Mouse (Mus musculus) large intestine, adult 2 months (tissue): Measurements from ENCODE around the gene Fam227b. TPM values are rescaled to one million over a fixed set of nuclear protein-coding genes. Genes with fewer than 3 reads are reported as not detected.

Source experiments
- DNase-seq: peaks from one replicate; pipeline ENCODE4 v3.0.0-alpha.2; 2012; ENCODE audit warnings: low read depth, low spot score
- WGBS: fragments of 180-500 bp; shearing (Covaris S2); methylation state at CpG from one replicate; pipeline ENCODE4 v1.1.7; 2018; 5-methylcytosine and 5-hydroxymethylcytosine counted together
- polyA plus RNA-seq: library from polyadenylated mRNA; depleted of rRNA; stranded (reverse); fragments of >200 nt; gene quantifications from 2 replicates; pipeline ENCODE4 v1.2.3, GENCODE M21; 2012

The Fam227b gene
- polyA plus RNA-seq, 1 experiment: not detected

- no peak for DNase-seq
- WGBS: 66% methylated on average over 7 of the region's 7 CpGs
Measured at GRCm38 (mm10) chr2:126062876-126063275, 88.9 kb downstream of the Fam227b start.

- 68% methylated on average over 17 of the region's 17 CpGs for WGBS
- DNase-seq: no peak
Measured at GRCm38 (mm10) chr2:126061037-126061773, 90.6 kb downstream of the Fam227b start.

GRCm38 (mm10) chr2:126060595-126060994 lies 91.2 kb downstream of the Fam227b start:
- DNase-seq: no peak
- WGBS: 60% methylated on average over 4 of the region's 4 CpGs

DNA sequence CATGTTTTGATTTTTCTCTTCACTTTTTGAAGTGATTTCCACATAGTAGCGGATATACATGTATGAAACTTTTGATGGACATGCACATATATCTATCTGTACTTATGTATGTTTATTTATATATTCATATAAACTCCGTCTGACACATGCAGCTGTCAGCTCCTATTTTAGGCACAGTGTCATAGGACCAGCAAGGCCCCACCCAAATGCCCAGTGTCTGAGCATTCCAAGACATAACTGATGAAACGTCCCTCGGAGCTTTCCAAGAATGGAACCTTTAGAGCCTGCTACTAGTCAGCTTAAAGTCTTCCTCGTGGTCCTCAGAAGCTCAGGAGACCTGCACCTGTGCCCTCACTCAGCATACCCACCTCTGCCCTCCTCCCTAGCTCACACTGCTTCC lies 98.1 kb downstream of the Fam227b start:
- 62% methylated on average over 5 of the region's 5 CpGs for WGBS

DNA sequence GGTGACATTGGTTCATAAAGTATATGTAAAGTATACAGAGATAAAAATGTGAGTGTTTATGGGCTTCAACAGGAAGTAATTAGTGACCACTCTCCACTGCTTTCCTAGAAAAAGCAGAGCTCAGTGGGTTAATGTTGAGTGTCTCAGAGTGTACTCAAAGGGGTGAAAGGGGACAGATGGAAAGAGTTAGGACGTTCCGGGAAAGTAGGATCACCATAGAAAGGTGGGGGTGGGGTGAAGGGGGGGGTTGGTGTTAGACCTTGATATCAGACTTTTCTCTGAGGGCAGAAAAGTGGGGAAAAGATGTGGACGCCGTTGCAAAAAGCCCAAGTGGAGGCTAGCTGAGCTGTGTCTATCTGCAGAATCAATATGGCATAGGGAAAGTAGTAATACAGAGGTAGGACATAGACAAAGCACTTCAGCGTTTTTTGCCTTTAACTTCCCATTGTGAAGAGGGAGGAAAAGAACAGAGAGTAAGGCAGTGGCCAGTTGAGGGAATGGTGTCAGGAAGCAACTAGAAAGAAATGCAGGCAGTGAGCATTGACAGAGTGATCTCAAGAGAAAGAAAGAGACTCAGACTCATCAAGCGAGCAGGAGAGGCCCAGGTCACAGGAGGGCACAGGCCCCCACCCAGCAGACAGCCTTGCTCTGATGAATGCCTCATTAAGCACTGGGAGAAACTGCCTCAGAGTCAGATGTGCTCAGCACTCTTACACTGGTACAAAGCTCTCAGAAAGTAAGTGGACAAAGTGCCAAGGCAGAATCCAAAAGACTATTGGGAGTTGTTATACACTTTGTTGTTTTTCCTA lies 98.9 kb downstream of the Fam227b start:
- DNase-seq: no peak
- WGBS: 54% methylated on average over 6 of the region's 6 CpGs

More for the DNA sequence above, 98.1 kb downstream of the Fam227b start:
- DNase-seq: no peak

GRCm38 (mm10) chr2:126045621-126046020 lies 106.2 kb downstream of the Fam227b start:
- DNase-seq: no peak
- 71% methylated on average over 5 of the region's 5 CpGs for WGBS

- WGBS: 67% methylated on average over 3 of the region's 3 CpGs
- DNase-seq: no peak
Measured at GRCm38 (mm10) chr2:126042674-126043073, 109.1 kb downstream of the Fam227b start.

DNA sequence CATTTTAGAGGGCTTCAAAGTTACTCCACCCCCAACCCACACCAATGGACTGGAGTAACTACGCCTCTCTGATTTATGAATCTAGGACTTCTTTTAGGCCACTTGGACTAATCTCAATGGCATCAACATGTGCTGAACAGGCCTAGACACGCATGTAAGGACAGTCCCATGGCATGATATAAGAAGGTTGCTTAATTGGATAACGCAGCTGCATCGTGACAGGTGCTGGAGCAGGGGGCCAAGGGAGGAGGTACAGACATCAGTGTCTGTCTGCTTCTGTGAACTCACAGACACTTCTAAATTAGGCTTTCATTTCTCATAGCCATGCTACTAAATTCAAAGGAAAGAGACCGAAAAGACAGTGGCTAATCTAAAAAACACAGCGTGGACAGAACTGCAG lies 110.6 kb downstream of the Fam227b start:
- no peak for DNase-seq
- WGBS: 83% methylated on average over 6 of the region's 6 CpGs

GRCm38 (mm10) chr2:126040651-126041050 lies 111.2 kb downstream of the Fam227b start:
- DNase-seq: no peak
- WGBS: 57% methylated on average over 2 of the region's 2 CpGs

- 67% methylated on average over 4 of the region's 4 CpGs for WGBS
- no peak for DNase-seq
Measured at GRCm38 (mm10) chr2:126039414-126039891, 112.4 kb downstream of the Fam227b start.

- no peak for DNase-seq
- WGBS: 71% methylated on average over 7 of the region's 7 CpGs
Measured at GRCm38 (mm10) chr2:126038221-126039000, 113.4 kb downstream of the Fam227b start.

GRCm38 (mm10) chr2:126036121-126036520 lies 115.7 kb downstream of the Fam227b start:
- no peak for DNase-seq

DNA sequence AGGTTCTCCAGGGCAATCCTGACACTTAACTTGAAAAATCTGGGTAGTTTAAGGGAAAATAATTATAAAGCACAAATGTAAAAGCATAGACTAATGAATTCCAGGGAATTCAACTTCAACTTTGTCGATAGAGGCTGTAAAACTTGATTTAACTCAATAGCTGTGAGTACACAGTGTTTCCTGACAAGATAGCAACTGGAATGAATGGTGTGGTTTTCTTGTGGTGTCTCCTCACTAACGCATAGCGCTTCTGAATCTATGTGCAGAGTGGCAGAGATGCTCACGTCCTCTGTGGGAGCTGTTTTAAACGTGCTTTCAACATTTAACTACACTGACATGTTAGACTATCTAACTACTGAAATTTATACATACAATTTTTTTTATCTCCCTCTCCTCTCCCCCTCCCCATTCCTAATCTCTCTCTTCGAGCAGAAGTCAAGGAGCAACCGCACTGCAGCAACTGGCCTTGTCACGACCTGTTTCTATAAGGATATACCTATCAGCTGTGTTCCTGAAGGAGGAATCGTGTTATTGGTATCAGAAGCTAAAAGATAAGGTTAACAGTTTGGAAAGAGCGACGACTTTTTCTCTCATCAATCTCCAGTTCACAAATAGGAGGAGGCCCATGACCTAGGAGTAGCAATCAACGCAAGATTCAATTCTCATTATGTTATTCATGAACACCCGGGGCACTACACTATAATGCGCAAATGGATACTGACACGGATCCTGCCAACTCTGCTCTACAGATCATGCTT lies 116.6 kb downstream of the Fam227b start:
- no peak for DNase-seq
- 77% methylated on average over 15 of the region's 15 CpGs for WGBS

More at GRCm38 (mm10) chr2:126036121-126036520, 115.7 kb downstream of the Fam227b start:
- WGBS: 74% methylated on average over 4 of the region's 4 CpGs

GRCm38 (mm10) chr2:126034379-126035005 lies 117.3 kb downstream of the Fam227b start, which contains the start of gene Fgf7:
Fgf7 (plus strand) TSS chr2:126034658.
- no peak for DNase-seq
- WGBS: 40% methylated on average over 15 of the region's 15 CpGs

DNA sequence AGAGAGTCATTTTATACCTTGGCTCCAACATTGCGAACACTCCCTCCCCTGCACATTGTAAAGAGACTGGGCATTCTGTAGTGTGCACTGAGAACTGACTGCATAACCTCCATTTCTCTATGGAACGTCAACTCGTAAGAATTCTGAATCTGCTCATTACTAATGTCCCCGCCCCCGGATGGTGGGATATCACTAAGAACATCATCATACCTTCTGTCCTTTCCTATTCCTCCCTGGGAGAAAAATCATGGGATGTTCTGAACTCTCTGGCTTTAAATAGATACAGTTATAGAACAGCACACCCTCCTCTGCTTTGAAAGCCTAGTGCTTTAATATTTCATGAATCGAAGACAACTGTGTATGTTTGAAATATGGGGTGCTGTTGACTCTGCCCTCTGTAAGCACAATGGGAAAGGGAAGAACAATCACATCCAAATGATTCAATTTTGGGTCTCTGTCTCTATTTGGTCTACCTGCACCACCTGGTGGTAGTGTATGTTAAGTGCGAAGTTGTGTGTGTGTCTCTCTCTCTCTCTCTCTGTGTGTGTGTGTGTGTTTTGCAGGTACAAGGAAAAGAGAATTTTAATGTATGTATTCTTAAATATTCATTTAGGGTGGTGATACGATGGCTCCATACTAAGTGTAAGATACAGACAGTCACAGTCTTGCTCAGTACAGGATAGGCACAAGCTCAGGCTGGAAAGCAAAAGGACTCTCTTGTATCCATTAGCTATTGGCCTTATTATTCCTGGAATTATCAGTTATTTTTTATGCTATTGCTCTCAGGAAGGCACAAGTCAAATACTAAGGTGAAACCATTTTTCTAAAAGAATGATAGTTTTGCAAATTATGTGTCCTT lies 118.5 kb downstream of the Fam227b start:
- no peak for DNase-seq

DNA sequence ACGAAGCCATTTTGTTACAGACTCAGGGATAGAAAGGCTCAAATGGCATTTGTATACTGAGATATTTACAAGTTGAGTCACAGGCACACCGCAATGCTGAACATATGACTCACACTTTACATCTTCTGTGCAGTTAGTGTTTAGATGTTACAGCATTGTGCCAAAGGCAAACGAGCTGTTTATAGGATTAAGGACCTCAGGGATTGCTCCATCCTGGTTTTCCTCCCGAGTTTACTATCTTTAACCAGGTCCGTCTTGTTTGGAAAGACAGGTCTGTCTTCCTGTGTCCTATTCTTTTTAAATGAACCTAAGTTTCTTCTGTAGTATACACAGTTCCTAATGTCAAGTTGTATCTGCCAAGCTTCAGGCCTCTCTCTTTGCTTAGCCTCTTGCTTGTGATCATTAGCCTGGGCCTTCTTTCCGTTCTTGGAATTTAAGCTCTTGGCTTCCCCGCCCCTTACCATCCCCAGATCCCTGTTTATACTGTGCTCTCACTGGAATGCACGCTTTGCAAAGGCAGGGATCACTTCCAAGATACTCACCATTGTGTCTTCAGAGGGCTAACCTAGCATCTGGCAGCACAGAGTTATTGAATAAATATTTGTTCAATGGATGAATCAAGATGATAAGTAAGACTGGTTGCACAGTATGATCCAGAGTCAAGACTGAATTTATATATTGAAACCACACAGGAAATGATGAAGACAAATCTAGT lies 120.5 kb downstream of the Fam227b start:
- no peak for DNase-seq
- WGBS: 32% methylated on average over 8 of the region's 8 CpGs

More for the DNA sequence above, 118.5 kb downstream of the Fam227b start:
- WGBS: 57% methylated on average over 8 of the region's 8 CpGs

DNA sequence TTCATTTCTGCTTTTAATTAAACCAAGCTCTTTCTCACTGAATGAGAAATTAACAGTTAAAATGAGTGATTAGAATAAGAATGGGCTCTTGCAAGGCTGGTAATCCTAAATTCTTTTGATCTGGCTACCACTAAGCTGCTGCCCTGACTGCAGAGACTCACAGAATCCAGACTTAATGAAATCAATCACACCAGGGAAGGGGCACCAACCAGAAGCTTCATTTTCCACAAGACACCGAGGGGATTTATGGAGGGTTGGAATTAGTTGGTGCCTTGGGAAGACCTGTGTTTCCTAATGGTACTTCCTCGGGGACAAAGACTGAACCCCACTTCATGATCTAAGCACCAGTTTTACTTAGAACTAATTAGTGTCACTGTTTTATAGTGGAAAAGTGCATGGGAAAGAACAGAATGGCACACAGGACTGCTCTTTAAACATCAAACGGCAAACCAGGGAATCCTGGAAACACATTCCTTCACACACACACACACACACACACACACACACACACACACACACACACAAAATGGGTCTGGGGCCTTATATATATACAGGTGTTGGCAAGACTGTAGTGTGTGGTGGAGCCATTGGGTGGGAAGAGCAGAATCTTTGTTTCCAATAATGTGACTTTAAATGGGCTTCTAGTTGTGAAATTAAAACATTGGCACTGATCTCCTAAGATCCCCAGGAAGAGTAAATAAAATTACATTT lies 135.9 kb downstream of the Fam227b start:
- 56% methylated on average over 3 of the region's 3 CpGs for WGBS
- DNase-seq: no peak
